Mouse (Mus musculus): ENCODE results near the gene Car5a.

- TF ChIP-seq POLR2A (IDR thresholded peaks at IDR 0.05; ENCODE audit: extremely low read depth, insufficient read depth, low read length) (no peak), CTCF (IDR thresholded peaks at IDR 0.05; ENCODE audit: low read depth, low read length) (no peak)
Observed at GRCm38 (mm10) chr8:121895910-121896309, 48.8 kb downstream of the Car5a start.

All from liver, adult 2 months (tissue).